Mouse (Mus musculus): ENCODE measurements around the gene Fam110a. TPM values are rescaled to one million over a fixed set of nuclear protein-coding genes. Genes with fewer than 3 reads are reported as not detected.

The Fam110a gene
- polyA plus RNA-seq, 1 experiment, result 9.7 TPM

DNA sequence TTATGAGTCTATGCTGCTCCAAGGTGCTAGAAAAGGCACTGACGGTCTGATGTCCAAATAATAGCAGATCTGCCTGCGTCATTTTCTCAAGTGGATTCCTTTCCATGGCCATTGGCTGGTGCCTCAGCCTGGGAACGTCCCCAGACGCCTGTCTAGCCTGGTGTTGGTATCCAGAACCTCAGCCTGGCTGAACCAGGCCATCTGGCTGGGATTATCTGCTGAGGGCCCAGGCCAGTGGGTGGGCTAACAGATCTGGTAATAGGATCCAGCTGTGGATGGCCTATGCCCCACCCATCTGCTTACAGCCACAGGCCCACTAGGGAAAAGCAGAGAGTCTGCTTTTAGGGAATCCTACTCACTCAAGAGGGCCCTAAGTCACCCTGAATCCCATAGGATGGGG, 58.4 kb downstream of the Fam110a start:
- Histone ChIP-seq H3K27ac (ENCODE audit: insufficient read depth, low read length) (no peak overlapping the region), H3K4me3 (ENCODE audit: insufficient read depth, low read length) (no peak overlapping the region), H3K4me1 (ENCODE audit: control insufficient read depth, insufficient read depth, low read length) (peaks cover 9% of the 10 kb centered on the region)
- no peak for TF ChIP-seq POLR2A (IDR thresholded peaks at IDR 0.05; ENCODE audit: low read depth, low read length)
- no peak for TF ChIP-seq CTCF (IDR thresholded peaks at IDR 0.05; ENCODE audit: borderline replicate concordance, insufficient read depth, low read length)

DNA sequence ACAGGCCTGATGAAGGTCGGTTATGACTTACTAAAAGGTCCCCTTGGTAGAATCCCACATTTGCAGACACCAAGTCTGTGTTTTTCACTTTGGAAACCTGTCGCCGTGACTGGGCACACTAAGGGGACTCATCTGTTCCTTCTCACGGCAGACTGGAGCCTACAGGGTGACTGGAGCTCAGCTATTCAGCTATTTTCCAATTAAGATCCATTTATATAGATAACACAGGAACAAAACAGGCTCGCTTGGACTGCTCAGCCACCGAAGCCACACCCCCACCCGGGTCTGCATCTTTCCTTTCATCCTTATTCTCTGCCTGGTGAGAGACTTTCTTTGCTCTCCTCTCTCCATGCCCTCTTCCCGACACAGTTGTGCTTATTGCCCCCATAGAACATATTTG, 59.0 kb downstream of the Fam110a start:
- Histone ChIP-seq H3K4me3 (ENCODE audit: insufficient read depth, low read length) (no peak overlapping the region), H3K27ac (ENCODE audit: insufficient read depth, low read length) (no peak overlapping the region)

More for the DNA sequence above, 59.0 kb downstream of the Fam110a start:
- peaks cover 11% of the 10 kb centered on the region for H3K4me1 ChIP-seq (ENCODE audit: control insufficient read depth, insufficient read depth, low read length)
- no peak for TF ChIP-seq POLR2A (IDR thresholded peaks at IDR 0.05; ENCODE audit: low read depth, low read length)
- no peak for TF ChIP-seq CTCF (IDR thresholded peaks at IDR 0.05; ENCODE audit: borderline replicate concordance, insufficient read depth, low read length)

Other genes with a start within 250 kb of the Fam110a start
- gene Psmf1, start 236.0 kb downstream of the Fam110a start, polyA plus RNA-seq (2011; ENCODE audit: insufficient read length, low read depth, missing spikeins), result 28.7 and 32.7 TPM in 2 replicates
- not detected in 2 replicates for gene Rspo4, start 137.3 kb downstream of the Fam110a start, polyA plus RNA-seq (2011; ENCODE audit: insufficient read length, low read depth, missing spikeins)
- 2.1 and 4.8 TPM in 2 replicates for gene Angpt4, start 69.0 kb downstream of the Fam110a start, polyA plus RNA-seq (2011; ENCODE audit: insufficient read length, low read depth, missing spikeins)
- gene Slc52a3, start 16.3 kb upstream of the Fam110a start, polyA plus RNA-seq (2011; ENCODE audit: insufficient read length, low read depth, missing spikeins), result 0.55 and 0.60 TPM in 2 replicates
- gene Scrt2, start 101.3 kb upstream of the Fam110a start, polyA plus RNA-seq (2011; ENCODE audit: insufficient read length, low read depth, missing spikeins), result not detected in 2 replicates
- gene Srxn1, start 125.3 kb upstream of the Fam110a start, polyA plus RNA-seq (2011; ENCODE audit: insufficient read length, low read depth, missing spikeins), result 39.1 and 47.8 TPM in 2 replicates
- gene Tcf15, start 163.3 kb upstream of the Fam110a start, polyA plus RNA-seq (2011; ENCODE audit: insufficient read length, low read depth, missing spikeins), result not detected in 2 replicates
- 126 and 134 TPM in 2 replicates for gene Csnk2a1, start 246.6 kb upstream of the Fam110a start, polyA plus RNA-seq (2011; ENCODE audit: insufficient read length, low read depth, missing spikeins)

All from embryonic fibroblast, embryonic 13.5 days (primary cell).